ENCODE assay signal across 20 mouse cellular contexts in the genomic region with DNA sequence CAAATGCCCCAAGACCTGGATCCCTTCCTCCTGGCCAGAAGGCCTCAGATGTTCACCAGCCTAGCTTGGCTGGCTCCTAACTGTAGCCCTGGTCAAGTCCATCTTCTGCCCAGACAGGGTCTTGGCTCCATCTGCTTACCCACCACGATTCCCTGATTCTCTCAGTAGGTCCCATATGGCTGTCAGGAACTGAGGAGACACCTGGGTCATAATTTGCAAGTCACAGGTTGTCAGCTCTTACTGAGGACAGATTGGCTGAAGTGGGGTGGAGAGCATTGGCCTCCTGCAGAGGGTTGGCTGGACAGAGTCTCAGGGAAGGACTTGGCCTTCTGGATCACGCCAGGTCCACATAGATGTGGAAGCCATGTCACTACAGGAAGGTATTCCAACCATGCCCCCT. TPM values are rescaled to one million over a fixed set of nuclear protein-coding genes. Genes with fewer than 3 reads are reported as not detected.
"Had no signal": no experiment of that assay in that cellular context is flagged by ENCODE, and none has a peak within 500 bp of the region (broad histone marks: within the 10 kb centered on the region; RNA-seq: fewer than 3 reads in every experiment).

No protein-coding gene starts in this region.

- H3K9ac ChIP-seq: kidney, embryonic 15.5 days; limb, embryonic 15.5 days; liver, embryonic 13.5 days; liver, postnatal 0 days; lung, embryonic 15.5 days; midbrain, embryonic 12.5 days; stomach, embryonic 15.5 days had no signal

- H3K9me3 ChIP-seq: kidney, embryonic 15.5 days; liver, embryonic 13.5 days; lung, embryonic 15.5 days; stomach, embryonic 15.5 days had no signal

- H3K4me2 ChIP-seq: kidney, embryonic 15.5 days; limb, embryonic 15.5 days; liver, embryonic 13.5 days; lung, embryonic 15.5 days; midbrain, embryonic 12.5 days; stomach, embryonic 15.5 days had no signal

- H3K36me3 ChIP-seq: kidney, embryonic 15.5 days; limb, embryonic 15.5 days; liver, embryonic 13.5 days; lung, embryonic 15.5 days; midbrain, embryonic 12.5 days; stomach, embryonic 15.5 days had no signal

- DNase-seq: kidney, postnatal 14 days; layer of hippocampus, adult 9-11 months; layer of hippocampus, postnatal 36 days; liver, embryonic 13.5 days; liver, postnatal 0 days; lung, postnatal 14 days; right cerebral cortex, postnatal 4 days; spleen, adult 18-20 months; thymus, adult 2 months; thymus, postnatal 25 days had no signal

- H3K27ac ChIP-seq: kidney, embryonic 15.5 days; limb, embryonic 15.5 days; liver, embryonic 13.5 days; lung, embryonic 15.5 days; macrophage; midbrain, embryonic 12.5 days; stomach, embryonic 15.5 days had no signal

- H3K4me3 ChIP-seq: kidney, embryonic 15.5 days; limb, embryonic 15.5 days; liver, embryonic 13.5 days; lung, embryonic 15.5 days; megakaryocyte, embryonic 14.5 days; midbrain, embryonic 12.5 days; myocyte; stomach, embryonic 15.5 days had no signal

- ATAC-seq: liver, postnatal 0 days had no signal

- H3K27me3 ChIP-seq: kidney, embryonic 15.5 days; limb, embryonic 15.5 days; liver, embryonic 13.5 days; lung, embryonic 15.5 days; midbrain, embryonic 12.5 days; stomach, embryonic 15.5 days had no signal

- H3K4me1 ChIP-seq: limb, embryonic 15.5 days; liver, embryonic 13.5 days; lung, embryonic 15.5 days; midbrain, embryonic 12.5 days; stomach, embryonic 15.5 days had no signal

RNA-seq across cellular contexts. Expression of a gene that starts 39.5 kb away (rescaled TPM):
- total RNA-seq: neutrophil, adult 5-6 weeks had no signal
- polyA plus RNA-seq: limb, embryonic 11.5 days; limb, embryonic 15.5 days; liver, embryonic 13.5 days; liver, postnatal 0 days; lung, embryonic 15.5 days; macrophage; midbrain, embryonic 12.5 days; myocyte had no signal
